Mouse (Mus musculus) heart, adult 8-10 months (tissue): ENCODE measurements at regions not wholly inside any gene's neighbourhood (a gene's known extent, or its start where the extent isn't known, plus 50 kb on each side); places are given as distances from the start of the nearest gene placed in this dataset.

Experiments used
- DNase-seq: peaks from one replicate; pipeline ENCODE4 v3.0.0; 2022; ENCODE audit warnings: low spot score

GRCm38 (mm10) chr11:48605223-48605824 lies 194.8 kb upstream of the Rack1 start:
- peak; percentile 79 for DNase-seq

GRCm38 (mm10) chr11:48601096-48601495 lies 199.0 kb upstream of the Rack1 start:
- peak; percentile 51 for DNase-seq

- peak; percentile 43 for DNase-seq
Measured at GRCm38 (mm10) chr11:48599573-48600127, 200.5 kb upstream of the Rack1 start.

- DNase-seq = no peak
Measured at GRCm38 (mm10) chr11:48599033-48599432, 201.1 kb upstream of the Rack1 start.

GRCm38 (mm10) chr11:48594429-48594828 lies 205.7 kb upstream of the Rack1 start:
- DNase-seq = no peak

GRCm38 (mm10) chr11:48588833-48589649 lies 211.1 kb upstream of the Rack1 start:
- peak; percentile 46 for DNase-seq

GRCm38 (mm10) chr11:48568769-48569168 lies 231.4 kb upstream of the Rack1 start:
- DNase-seq = no peak

GRCm38 (mm10) chr11:48567583-48568562 lies 232.3 kb upstream of the Rack1 start:
- DNase-seq = no peak

GRCm38 (mm10) chr11:48558053-48558452 lies 242.1 kb upstream of the Rack1 start:
- no peak for DNase-seq

GRCm38 (mm10) chr11:48552006-48552405 lies 248.1 kb upstream of the Rack1 start:
- DNase-seq = no peak

GRCm38 (mm10) chr11:48551201-48551600 lies 248.9 kb upstream of the Rack1 start:
- no peak for DNase-seq

GRCm38 (mm10) chr11:48526316-48526715 lies 273.8 kb upstream of the Rack1 start:
- no peak for DNase-seq

GRCm38 (mm10) chr11:48525517-48525916 lies 274.6 kb upstream of the Rack1 start:
- DNase-seq = no peak

- no peak for DNase-seq
Measured at GRCm38 (mm10) chr11:48506886-48507285, 293.2 kb upstream of the Rack1 start.

- DNase-seq = no peak
Measured at GRCm38 (mm10) chr11:48502011-48502806, 297.9 kb upstream of the Rack1 start.

GRCm38 (mm10) chr11:48499057-48499456 lies 301.1 kb upstream of the Rack1 start:
- no peak for DNase-seq

- DNase-seq = no peak
Measured at GRCm38 (mm10) chr11:48488308-48488707, 311.8 kb upstream of the Rack1 start.

- DNase-seq = peak; percentile 9
Measured at GRCm38 (mm10) chr11:48464036-48464435, 336.1 kb upstream of the Rack1 start.

- DNase-seq = no peak
Measured at GRCm38 (mm10) chr11:48449883-48450282, 350.2 kb upstream of the Rack1 start.

- DNase-seq = no peak
Measured at GRCm38 (mm10) chr11:48442534-48443254, 357.4 kb upstream of the Rack1 start.
